Mouse (Mus musculus) E14TG2a.4 (cell line): ENCODE data around the gene Efnb3.

Source experiments
- CTCF ChIP-seq: conservative IDR thresholded peaks from 2 replicates; pipeline ENCODE4 v1.5.1; 2014; ENCODE audit warnings: low read length
- NANOG ChIP-seq: IDR thresholded peaks from 2 replicates; pipeline ENCODE4 v1.6.1; 2014; ENCODE audit warnings: borderline replicate concordance, low read length, mixed read lengths

- TF ChIP-seq CTCF = no peak
- no peak for TF ChIP-seq NANOG
Measured at GRCm38 (mm10) chr11:69591899-69592637, 32.1 kb upstream of the Efnb3 start.
